Mouse (Mus musculus) right cerebral cortex, adult 18-20 months (tissue): ENCODE results near the gene Shisal1.

Experiments
- DNase-seq: peaks from one replicate; pipeline ENCODE4 v3.0.0; 2022; ENCODE audit warnings: mixed read lengths

The Shisal1 gene

DNA sequence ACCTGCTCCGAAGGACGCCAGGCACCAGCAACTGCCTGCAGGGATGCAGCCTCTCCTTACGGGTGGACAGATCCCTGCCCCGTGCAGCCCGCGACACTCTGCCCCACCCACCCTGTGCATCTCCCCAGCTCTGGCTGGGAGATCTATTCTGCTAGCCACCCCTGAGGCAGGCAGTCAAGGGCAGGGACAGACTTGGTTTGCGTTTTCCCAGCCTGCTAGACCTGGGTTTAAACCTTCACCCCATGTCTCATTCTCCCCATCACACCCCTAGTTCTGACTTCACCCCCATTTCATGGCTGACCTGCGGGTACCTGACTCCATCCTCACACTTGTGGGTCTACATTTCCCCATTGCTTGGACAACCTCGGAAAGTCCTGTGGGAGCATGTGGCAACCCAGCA, at the start of gene Shisal1:
Shisal1 (minus strand) TSS at position 101 of the 400 bp plus-strand sequence.
- DNase-seq = no peak

DNA sequence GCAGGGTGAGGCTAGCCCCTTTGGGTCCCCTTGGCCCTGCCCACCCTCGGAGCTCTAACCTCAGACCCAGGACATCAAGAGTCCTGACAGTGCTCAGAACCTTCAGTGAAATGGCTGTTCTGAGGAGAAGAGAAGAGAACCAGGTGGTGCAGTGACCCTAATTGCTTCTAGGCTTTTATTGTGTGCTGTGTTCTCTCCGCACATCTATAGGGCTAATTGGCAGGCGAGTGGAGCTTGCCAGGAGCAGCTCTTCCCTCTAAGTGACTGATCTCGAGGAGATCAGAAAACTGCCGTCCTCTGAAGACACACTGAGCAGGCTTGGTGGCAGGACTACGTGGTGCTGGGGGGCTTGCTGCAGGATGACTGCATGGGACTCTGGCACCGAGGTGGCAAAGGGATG, 43.6 kb upstream of the Shisal1 start:
- no peak for DNase-seq

DNA sequence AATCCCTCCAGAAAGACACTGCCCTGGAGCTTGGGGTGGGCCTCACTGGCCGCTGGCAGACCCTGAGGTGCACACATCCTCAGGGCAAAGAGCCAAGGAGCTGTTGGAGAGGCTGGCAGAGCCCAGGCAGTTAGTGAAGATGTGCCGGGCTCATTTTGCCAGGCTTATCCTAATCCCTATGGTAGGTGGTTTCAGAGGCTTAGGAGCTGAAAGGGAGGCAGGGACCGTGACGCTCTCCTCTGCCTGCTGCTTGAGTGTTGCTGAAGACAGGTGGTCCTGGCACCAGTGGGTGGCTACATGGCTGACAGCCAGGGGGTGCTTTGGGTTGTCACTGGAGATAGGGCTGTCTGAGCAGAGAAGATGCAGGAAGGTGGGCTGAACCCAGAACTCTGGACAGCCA, 37.4 kb upstream of the Shisal1 start:
- no peak for DNase-seq

DNA sequence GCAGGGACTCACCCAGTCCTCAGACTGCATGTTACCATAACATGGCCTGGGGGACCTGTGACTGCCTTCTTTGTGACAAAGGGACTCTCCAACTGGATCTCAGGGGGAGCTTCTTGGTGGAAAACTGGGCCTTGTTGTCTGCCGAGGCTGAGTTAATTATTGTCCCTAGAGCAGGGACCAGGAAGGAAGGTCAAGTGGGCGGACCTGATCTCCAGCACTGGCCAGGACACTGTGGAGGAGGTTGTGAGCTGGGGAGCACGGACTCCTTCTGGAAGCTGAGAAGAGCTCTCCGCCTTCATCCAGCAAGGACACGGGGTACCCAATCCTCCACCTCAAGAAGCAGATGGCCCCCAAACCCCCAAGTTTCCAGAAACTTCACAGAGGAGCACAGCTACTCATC, 36.7 kb upstream of the Shisal1 start:
- no peak for DNase-seq

- DNase-seq = no peak
These were observed 34.5 kb upstream of the Shisal1 start for GRCm38 (mm10) chr15:84481259-84481877.

DNA sequence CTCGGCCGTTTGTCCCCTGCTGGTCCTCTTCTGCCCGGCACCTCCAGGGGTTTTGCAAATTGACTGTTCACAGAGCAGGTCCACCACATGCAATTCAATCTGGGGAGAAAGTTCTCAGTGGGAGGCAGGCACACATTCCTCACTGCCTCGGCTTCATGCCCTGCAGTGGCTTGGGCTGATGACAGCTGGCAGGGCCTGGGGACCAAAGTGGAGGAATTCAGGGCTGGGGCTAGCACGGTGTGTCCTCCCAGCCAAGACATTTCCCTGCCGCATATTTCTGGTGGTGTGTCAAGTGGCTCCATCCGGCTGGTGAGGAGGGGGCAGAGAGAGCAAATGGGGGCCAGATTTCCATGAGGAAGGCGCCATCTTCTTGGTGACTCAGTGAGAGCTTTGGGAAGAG, 22.5 kb upstream of the Shisal1 start:
- no peak for DNase-seq

DNA sequence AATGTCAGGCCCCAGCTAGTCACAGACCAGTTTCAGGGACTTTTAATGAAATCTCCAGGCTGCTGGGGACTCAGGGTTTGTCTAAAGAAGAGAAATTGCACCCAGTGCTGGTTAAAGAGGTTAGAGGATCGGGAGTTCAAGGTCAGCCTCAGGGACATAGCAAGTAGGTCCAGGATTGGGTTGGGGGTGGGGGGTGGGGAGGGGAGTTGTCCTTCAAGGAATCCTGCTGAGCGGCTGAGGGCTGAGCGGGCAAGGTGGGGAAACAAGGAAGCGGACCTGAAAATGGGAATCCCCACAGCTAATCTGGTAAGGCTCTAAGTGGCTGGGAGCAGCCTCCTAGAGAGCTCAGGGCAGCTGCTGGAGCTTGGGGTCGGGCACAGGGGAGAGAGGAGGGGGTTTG, 20.9 kb upstream of the Shisal1 start:
- no peak for DNase-seq

DNA sequence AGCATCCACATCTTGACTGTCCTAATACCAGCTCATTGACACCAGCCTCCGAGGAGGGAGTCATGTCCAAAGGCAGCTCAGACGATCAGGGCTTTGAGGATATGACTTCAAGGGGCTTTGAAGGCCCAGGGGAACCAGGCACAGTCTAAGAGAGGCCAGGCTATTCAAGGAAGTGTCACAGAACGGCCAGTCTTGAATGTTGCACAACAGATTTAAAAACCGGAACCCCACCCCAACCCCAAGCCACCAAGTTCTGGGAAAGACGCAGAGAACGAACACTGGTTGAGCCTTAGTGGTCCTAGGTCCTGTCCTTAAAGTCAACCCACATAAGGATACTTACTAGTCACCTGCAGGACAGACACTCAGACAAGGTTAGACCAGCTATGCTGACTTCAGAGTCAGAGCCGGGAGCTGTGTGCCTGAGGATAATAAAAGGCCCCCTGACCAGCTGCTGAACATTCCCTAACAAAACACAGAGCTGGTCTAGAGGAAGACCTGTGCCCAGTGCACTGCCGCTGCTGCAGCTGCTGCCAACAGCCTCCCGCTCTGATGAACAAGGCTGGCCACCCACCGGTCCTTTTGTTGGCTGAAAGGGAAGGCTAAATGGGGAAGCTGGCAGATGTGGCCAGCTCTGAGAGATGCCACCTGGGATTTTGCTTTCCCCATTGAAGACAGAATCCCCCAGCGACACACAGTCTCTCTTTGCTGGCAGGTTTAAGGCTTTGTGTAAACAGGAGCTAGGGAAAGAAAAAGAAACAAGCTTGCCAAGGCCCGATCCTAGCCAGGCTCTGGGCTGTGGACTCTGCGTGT, 19.8 kb upstream of the Shisal1 start:
- no peak for DNase-seq

DNA sequence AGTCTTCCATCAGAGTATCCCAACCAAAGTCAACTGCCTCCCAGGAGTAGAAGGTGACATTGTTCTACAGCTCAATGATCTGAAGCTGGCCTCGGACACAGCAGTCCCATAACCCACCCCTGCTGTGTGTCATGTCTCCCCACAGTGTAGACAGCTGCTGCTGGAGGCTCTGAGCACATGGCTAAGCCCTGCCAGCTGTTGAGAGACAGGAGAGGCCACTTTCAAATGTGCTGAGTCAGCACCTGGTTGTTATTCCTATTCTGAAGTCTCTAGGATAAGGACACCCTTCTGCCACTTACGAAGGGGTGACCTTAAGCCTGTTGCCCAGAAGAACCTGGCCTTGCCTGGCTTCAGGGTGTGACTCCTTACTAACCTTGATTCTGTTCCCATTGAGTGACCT, 14.5 kb upstream of the Shisal1 start:
- no peak for DNase-seq

DNA sequence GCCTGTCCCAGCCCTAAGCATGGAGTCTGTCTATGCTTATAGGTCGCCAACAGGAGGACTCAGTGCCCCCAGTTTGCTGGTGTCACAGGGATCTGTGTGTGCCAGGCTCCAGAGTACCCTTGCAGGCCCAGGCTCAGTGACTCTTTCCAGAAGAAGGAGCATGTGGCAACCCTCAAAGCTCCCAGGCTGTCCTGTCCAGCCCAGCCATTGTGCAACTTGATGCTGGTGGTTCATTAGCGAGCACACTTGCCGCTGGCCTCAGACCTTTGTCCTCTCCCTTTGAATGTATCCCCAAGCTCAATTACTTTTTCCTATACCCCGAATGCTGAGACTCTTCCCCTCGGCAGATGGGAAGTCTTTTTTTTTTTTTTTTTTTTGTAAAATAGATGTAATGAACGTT, 12.1 kb upstream of the Shisal1 start:
- DNase-seq = no peak

GRCm38 (mm10) chr15:84455286-84455685, 8.4 kb upstream of the Shisal1 start:
- no peak for DNase-seq

DNA sequence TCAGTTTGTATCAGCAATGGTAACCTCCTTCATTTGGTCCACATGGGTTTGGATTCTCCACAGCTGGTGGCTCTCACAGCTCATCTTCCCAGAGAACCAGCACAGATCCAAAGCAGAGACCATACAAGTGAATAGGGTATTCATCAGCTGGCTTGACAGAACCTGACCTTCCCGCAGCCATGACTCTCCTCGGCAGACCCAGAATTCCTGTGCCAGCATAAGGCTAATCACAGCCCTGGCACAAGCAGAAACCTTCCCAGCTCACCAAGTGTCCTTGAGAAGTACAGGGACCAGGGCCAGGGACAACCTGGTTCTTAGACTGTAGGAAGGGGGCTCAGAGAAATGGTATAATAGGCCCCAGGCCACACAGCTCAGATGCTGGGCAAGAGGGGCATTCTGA, 6.2 kb upstream of the Shisal1 start:
- DNase-seq = no peak

GRCm38 (mm10) chr15:84450441-84451183, 3.7 kb upstream of the Shisal1 start:
- DNase-seq = peak; percentile 89

GRCm38 (mm10) chr15:84445812-84446716, 833 bp downstream of the Shisal1 start:
- no peak for DNase-seq

GRCm38 (mm10) chr15:84444181-84444580, 2.7 kb downstream of the Shisal1 start:
- no peak for DNase-seq

- DNase-seq = no peak
These were observed 3.3 kb downstream of the Shisal1 start for GRCm38 (mm10) chr15:84443631-84444030.

DNA sequence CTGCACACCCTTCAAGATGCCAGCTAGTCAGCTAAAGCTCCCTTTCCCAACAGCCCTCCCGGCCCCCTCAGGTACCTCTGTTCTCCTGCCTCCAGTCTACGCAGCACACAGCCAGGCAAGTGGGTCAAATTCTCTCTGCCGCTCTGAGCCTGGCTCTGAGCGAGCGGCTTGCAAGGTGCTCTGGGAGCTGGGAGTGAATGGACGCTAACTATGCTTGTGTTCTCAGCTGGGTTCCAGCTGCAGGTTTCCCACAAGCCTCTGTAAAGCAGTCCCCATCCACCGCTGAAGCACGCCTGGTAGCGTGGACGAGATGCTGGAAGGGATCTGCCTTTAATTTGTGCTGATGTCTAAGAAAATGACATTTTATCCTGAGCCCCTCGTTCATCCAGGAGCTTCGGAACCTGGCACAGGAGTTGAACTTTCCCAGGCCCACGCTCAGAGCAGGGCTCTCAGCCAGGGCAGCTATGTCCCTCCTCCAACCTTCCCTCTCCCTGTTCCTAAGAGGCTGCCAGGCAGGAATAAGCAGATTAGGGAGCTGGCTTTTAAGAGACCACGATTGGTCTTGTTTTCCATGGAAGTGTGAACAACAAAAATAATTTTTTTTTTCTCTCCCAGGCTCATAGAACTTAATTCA, 5.1 kb downstream of the Shisal1 start:
- DNase-seq = peak; percentile 20

DNA sequence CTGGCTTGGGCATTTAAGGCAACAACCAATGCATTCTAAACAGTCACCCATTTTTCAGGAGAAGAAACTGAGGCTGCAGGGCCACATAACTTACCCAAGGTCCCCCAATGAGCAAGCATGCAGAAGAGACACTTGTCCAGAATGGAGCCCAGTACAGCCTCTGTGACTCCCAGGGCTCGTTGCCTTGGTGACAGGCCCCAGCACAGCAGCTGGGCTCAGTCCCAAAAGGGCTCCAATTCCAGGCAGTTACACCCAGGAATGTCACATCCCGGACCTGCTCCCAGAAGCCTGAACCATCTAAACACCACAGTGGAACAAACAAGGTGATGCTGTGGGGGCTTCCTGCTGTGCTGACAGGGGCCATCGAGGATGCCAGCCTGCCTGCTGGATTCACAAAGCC, 6.1 kb downstream of the Shisal1 start:
- DNase-seq = no peak

DNA sequence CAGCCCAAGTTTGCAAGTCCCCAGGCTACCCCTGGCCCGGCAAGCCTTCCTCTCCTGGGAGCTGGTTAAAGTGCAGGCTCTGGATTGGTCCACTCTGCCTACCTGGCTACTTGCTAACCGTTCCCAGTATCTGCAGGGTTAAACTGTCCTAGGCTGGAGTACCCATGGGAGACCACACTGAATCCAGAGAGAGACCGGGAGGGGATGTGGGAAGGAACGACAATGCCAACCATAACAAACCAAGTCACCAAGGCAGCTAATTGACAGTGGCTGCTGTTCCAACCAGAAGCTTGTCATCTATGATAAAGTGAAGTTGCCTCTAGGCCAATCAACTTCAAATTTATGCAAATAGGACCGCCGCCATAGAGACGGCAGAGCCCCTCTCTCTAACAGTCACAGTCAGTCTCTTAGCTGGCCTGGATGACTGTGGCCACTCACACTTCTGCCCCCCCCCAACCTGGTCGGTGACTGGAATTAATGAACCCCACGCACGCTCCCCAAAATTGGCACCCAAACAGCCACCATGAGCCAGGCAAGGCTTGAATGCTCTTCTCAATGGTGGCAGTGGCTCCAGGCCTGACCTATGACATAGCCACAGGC, 13.2 kb downstream of the Shisal1 start:
- DNase-seq = no peak

- DNase-seq = no peak
These were observed 16.4 kb downstream of the Shisal1 start for GRCm38 (mm10) chr15:84430482-84430881.

DNA sequence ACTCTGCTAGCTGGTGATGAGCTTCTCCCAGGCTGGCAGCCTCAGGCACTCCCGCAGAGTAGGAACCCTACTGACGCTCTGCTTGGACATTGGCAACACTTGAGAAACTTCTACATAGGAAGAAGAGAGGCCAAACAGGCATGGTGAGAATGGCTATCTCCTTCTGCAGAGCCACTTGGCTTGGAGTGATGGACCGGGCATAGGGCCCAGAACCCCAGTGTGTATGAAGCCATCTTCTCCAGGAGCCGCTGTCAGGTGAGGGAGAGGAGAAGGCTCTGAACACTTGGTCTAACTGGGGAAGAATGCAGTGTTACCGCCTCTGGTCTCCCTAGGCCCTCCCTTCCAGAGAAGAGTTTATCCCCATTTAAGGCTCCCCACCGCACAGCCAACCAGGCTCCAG, 19.3 kb downstream of the Shisal1 start:
- DNase-seq = no peak

DNA sequence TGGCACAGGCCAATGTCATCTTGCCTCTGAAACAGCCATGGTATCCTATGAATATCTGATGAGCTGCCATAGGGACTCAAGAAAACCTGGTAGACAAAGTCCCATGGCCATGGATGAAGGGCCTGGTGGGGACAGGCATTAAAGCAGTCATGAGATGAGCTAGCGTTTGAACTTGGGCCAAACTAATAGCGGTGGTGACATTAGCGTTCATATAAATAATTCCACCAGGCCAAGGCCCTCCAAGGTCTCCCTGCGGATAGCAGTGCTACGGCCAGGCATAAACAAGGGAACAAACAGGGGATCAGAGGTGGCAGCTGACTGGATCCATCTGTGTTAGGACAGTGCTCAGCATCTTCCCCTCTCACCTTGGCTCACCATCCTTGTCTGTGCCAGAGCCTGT, 21.2 kb downstream of the Shisal1 start:
- DNase-seq = no peak
